Mouse (Mus musculus) olfactory bulb, adult 2 months (tissue): ENCODE measurements around the gene March2.

Experiments
- CTCF ChIP-seq: fragments of 200-500 bp; IDR thresholded peaks from 2 replicates; pipeline ENCODE4 v1.5.1; 2012; ENCODE audit warnings: low read depth, mild to moderate bottlenecking, low read length, moderate library complexity; ENCODE audit not compliant: insufficient read depth
- POLR2A ChIP-seq: fragments of 200-500 bp; IDR thresholded peaks from 2 replicates; pipeline ENCODE4 v1.6.1; 2012; ENCODE audit warnings: mild to moderate bottlenecking, low read depth, low read length, moderate library complexity; ENCODE audit not compliant: insufficient read depth

DNA sequence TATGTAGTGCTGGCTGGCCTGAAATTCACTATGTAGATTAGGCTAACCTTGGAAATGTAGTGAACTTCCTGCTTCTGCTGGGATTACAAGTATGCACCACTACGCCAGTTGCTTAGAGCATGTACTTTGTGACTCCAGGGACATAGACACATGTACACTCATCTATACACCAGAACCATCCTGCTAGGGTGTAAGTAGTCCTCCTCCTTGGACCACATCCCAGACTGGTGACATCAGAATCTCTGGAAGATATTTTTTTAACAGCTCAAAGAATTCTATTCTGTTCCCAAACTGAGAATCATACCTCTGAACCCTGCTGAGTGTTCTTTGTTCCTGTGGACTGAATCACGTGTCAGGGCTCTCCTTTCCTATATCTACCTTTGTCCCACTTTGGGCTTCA lies 81.4 kb downstream of the March2 start:
- no peak for TF ChIP-seq CTCF
- TF ChIP-seq POLR2A = no peak
